Mouse (Mus musculus): ENCODE data around the gene Grhl3.

Gene Grhl3

GRCm38 (mm10) chr4:135572276-135572675 lies 1.2 kb downstream of the Grhl3 start:
- no peak for DNase-seq

DNA sequence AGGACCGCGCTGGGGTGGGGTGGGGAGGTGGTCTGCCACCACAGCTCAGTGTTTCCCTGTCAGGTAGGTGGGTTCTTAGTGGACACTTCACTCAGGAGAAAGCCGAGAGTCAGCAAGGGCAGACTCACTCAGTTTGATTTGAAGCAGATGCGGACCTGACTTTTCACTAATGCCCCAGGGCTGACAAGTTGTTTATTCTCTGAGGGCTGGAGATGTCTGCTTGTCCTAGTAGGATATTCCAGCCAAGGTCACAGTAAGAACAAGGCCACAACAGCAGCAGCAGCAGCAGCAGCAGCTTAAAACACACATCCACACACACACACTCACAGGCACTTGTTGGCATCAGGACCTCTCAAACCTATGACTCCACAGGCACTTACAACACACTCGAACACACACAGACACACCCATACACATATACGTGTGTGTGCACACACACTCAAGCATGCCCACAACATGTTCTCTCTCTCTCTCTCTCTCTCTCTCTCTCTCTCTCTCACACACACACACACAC lies 2.3 kb downstream of the Grhl3 start:
- no peak for DNase-seq

GRCm38 (mm10) chr4:135570152-135571036 lies 3.0 kb downstream of the Grhl3 start:
- no peak for DNase-seq

- no peak for DNase-seq
These were observed 4.2 kb downstream of the Grhl3 start for GRCm38 (mm10) chr4:135569201-135569600.

DNA sequence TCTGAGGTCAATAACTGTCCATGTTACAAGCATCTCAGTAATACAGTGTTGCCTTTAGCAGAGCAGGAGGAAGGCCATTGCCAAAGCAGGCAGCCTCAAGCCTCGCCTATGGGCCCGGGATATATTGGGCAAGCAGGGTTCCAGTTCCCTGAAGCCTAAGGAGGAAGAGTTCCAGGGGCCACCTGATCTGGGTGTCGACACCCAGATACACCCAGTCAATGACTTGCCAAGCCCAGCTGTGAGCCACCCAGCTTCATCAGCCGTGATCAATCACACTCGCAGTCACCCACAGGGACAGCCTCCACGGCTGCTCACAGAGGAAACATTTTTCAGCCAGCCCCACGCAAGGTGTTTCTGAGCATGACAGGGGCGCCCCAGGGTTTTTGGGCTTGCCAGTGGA lies 5.9 kb downstream of the Grhl3 start:
- DNase-seq = no peak

GRCm38 (mm10) chr4:135567042-135567441 lies 6.4 kb downstream of the Grhl3 start:
- no peak for DNase-seq

GRCm38 (mm10) chr4:135565400-135565799 lies 8.0 kb downstream of the Grhl3 start:
- no peak for DNase-seq

GRCm38 (mm10) chr4:135563794-135564193 lies 9.6 kb downstream of the Grhl3 start:
- DNase-seq = no peak

- no peak for DNase-seq
These were observed 24.1 kb downstream of the Grhl3 start for GRCm38 (mm10) chr4:135549323-135549722.

DNA sequence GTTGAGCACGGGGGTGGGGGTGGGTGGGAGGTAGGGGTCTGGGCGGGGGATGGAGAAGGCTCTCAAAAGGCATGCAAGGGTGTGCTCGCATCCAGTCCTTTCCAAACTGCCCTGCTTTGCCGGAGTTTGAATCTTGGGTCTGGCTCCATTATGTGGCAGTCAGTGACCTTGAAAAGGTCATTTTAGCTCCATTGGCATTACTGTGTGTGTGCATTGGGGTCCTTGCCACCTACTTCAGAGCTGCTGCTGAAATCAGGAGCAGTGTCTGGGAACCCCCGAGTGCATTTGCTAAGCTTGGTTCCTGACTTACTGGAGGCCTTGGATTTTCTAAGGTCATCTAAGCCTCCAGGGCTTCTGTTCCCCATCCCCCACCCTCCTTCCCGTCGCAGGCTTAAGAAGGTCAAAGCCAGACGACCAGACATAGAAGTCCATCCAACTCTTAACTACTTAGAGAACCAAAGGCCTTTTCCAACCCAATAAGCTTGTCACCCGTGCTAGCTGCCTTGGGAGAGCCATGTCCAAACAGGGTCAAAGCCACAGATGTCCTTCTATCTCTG lies 24.8 kb downstream of the Grhl3 start:
- no peak for DNase-seq

- DNase-seq = no peak
These were observed 25.3 kb downstream of the Grhl3 start for GRCm38 (mm10) chr4:135548108-135548507.

- no peak for DNase-seq
These were observed 25.9 kb downstream of the Grhl3 start for GRCm38 (mm10) chr4:135547551-135547950.

- DNase-seq = no peak
These were observed 26.6 kb downstream of the Grhl3 start for GRCm38 (mm10) chr4:135546793-135547192.

- DNase-seq = no peak
These were observed 27.4 kb downstream of the Grhl3 start for GRCm38 (mm10) chr4:135546008-135546407.

DNA sequence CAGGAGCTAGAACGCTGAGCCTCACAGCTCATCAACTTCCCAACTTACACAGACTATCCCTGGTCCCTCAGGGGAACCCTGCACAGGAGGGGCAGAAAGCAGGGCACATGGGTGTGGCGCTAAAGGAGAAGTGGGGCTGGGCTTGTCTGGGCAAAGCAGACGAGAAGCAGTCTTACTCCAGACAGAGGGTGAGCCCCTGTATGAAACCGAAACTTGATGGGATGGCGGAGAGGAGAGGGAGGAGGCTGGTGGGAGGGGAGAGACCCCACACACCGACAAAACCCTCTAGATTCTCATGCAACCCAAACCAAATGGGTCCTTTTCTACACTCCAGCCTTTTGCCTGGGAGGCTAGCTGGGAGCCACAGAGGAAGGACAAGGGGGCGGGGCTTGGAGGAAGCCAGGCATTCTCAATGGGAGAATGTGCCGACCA lies 28.3 kb downstream of the Grhl3 start:
- no peak for DNase-seq

DNA sequence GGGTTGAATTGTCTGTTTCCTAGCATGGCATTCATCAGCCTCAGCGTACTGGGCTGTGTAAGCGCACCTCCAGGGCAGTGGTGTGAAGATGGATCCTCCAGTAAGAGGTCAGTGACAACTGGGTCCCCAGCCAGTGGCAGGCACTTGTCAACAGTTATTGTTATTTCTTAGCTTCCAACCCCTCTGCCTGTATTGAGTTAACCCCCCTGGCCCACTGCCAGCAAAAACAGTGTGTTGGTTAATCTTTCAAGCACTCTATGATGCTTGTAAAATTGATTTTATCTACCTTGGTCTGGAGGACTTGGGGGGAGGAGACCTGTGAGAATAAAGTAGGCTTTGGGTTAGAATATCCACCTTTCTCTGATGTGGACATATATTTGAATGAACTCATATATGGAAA lies 29.1 kb downstream of the Grhl3 start:
- DNase-seq = no peak

GRCm38 (mm10) chr4:135540057-135540456 lies 33.4 kb downstream of the Grhl3 start:
- no peak for DNase-seq

GRCm38 (mm10) chr4:135539056-135539455 lies 34.4 kb downstream of the Grhl3 start:
- DNase-seq = no peak

DNA sequence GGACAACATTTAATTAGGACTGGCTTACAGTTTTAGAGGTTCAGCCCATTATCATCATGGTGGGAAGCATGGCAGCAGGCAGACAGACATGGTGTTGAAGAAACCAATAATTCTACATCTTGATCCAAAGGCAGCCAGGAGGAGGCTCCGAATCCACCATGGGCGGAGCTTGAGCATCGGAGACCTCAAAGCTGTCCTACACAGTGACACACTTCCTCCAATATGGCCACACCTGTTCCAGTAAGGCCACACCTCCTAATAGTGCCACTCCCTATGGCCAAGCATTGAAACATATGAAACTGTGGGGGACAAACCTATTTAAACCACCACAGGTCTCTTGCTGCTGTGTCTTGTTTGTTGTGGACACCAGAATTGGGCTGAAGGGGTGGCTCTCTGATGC lies 38.4 kb downstream of the Grhl3 start:
- no peak for DNase-seq

GRCm38 (mm10) chr4:135533001-135533400 lies 40.4 kb downstream of the Grhl3 start:
- no peak for DNase-seq

DNA sequence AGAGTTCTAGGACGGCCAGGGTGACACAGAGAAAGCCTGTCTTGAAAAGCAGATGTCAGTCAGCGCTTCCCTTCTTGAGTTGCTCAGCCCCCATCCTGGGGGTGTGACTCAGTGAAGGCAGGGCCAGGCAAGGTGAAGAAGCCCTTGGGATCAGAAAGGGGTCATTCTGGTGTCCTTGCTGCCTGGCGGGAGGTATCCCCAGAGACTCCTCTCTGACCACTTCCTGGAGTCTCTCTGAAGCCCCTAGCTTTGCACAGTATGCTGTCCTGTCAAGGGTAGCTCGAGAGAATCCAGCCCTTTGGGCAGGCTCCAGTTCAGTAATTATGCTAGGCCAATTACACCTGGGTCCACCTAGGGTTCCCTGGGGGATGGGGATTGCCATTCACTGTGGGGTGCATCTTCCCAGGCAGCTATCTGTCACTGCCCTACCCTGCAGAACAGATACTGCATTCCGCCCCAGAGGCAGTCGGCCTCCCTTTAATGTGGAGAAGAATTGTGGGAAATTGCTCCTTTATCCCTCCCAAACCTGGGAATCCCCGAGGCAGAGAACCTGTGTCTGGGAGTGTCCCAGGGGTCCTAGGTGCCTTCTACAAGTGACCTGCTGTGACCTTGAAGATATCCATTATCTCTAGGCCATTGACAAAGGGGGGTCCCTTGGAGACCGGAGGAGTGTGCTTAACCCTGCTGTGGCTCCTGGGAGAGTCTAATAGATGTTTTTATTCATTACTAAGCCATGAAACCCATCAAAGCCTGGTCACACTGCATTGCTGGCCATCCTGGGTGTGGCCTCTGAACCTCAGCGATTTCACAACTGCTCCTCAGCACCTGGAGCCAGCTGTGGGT lies 41.4 kb downstream of the Grhl3 start:
- DNase-seq = no peak

- DNase-seq = no peak
These were observed 42.2 kb downstream of the Grhl3 start for GRCm38 (mm10) chr4:135531236-135531635.

GRCm38 (mm10) chr4:135530270-135530669 lies 43.2 kb downstream of the Grhl3 start:
- no peak for DNase-seq

Data from cerebellum, adult 8-10 months (tissue).